Mouse (Mus musculus): ENCODE measurements around the gene Acacb.

GRCm38 (mm10) chr5:114100390-114101099, 45.8 kb upstream of the Acacb start:
- TF ChIP-seq POLR2A (IDR thresholded peaks at IDR 0.05; ENCODE audit: extremely low read depth, insufficient read depth, low read length) (no peak), CTCF (IDR thresholded peaks at IDR 0.05; ENCODE audit: extremely low read depth, insufficient read depth, low read length) (no peak)
